Mouse (Mus musculus): Measurements from ENCODE around the gene Syngr4.

DNA sequence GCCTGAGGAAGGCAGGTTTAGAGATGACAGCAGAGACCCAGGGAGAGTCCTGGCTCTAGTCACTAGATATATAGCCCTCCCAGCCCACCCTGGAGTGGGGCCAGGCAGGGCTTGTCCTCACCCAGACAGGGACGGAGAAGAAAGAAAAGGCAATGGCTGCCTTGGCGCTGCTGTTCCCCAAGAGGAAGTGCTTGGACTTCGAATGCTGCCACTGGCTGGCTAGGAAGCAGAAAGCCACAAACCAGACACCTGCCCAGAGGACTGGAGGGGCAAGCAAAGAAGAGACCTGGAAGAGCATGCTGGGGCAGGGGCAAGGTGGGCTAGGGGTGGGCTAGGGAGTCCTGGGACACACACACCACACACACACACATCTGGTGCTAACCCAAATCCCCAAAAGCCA is 9.3 kb downstream of the Syngr4 start:
- TF ChIP-seq POLR2A (IDR thresholded peaks at IDR 0.05; ENCODE audit: extremely low read depth, insufficient read depth, low read length): no peak
- TF ChIP-seq CTCF (IDR thresholded peaks at IDR 0.05; ENCODE audit: low read depth, low read length): no peak
